Mouse (Mus musculus) frontal cortex, postnatal 14 days (tissue): ENCODE results near the gene Sfmbt2.

Experiments used
- DNase-seq, 2 experiments: peaks; one replicate each; pipeline ENCODE4 v3.0.0; 2022; ENCODE audit warnings: low spot score in 2 of 2

The Sfmbt2 gene

DNA sequence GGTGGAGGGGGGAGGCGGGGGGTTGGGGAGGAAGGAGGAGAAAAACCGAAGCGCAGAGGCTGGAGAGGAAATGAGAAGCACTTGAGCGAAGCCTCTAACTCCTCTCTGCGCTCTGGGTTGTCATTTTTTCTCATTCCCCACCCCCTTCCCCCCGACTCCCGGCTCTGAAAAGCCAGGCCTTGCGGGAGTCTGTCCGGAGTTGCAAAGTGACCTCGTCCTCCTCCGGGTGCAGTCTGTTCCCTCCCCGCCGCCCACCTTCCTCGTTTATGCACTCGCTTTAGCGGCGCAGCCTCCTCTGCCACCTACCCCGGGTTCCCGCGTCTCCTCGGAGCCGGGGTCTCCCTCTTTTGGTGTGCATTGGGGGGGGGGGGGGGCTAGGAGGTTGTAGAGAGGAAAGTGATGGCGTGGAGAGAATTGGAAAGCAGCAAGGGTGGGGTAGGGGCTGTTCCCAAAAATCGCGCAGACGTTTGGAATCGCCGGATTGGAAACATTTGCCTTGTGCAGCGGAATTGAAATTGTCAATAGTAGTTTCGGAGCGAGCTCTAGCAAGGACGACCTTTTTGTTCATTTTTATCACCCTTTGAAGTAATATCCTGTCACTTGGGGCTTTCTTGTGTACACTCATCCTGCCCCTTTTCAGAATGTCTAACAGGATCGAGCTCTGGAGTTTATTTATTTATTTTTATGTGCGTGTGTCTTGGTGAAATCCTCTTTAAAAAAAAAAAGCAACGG, 2.6 kb downstream of the Sfmbt2 start:
- peak; percentile 12 to 16 for DNase-seq

DNA sequence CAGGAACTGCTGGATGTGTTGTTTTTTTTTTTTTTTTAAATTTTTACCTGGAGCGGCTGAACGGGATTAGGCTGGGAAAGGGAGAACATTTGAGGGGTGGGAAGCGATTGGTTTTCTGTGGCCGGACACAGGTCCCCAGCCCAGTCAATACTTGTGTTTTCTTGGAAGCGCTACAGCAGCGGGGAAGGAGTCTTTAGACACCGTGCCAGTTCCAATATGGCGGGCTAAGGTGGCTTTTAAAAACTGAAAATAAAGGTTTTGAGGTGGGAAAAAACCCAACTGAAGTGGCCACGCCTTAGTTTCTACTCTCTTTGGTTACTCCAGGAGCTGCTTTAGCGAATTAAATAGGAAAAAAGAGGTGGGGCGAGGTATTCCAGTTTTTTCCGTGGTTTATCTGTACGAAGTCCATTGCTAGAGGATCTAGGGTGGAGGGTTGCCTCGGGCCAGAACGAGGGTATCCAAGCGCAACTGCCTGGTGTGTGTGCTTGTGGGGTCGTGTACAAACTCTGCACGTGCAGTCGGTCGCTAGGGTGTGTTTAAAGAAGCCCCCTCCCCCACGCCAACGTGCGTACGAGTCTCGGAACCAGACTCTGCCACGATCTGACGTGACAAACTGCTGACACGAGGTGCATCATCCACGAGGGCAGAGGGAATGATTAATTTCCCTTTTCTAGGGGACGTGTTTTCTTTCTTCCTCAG, 3.3 kb downstream of the Sfmbt2 start:
- DNase-seq: no peak

DNA sequence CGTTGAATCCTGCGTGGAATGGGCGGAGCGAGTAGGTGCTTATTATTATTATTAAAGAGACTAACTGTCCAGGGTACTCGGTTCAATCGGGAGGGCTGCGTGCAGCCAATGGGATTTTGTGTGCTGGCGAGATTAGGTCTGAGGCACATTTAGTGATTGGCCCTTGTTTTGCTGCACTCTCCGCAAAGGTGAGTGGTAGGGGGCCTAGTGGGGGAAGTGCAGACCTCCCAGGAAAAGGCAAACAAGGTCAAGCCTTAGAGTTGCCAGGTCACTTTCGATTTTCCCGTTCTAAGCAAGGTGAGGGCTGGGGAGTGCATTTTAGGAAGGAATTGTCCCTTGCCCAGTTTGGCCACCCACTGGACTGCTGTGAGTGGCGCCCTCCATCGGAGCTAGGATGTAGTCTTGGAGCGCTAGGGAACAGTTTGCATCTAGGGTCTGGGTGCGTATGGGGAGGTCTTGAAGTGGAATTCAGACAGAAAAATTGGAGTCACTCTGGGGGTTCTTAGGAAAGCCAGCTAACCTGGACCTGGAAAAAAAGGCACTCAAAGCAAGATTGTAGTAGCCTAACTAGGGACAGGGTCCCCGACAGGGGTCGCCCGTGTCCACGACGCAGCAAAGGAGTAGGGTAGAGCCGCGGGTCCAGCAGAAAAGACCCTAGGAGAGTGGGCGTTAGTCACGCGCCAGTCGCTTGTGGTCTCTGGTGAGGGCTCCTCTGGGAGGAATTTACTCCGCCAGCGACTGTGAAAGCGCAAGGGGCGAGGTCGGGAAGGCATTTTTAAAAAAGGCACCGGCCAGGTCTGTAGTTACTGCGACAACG, 4.1 kb downstream of the Sfmbt2 start:
- peak; percentile 11 to 33 for DNase-seq

DNA sequence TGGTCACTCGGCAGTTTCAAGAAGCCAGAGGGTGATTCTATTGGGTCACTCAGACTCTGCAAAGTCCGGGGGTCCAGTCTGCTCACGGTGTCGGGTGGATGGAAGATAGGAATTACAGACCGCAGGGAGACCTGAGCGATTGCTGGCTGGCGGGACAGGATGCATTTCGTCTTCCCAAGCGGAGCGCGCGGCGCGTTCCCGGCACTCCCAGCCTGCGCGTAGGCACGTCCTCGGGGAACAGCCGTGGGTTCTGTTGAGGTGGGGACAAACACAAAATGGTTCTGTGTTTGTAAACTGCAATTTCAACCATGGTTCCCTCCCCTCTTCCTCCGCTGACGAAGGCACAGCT, 4.7 kb downstream of the Sfmbt2 start:
- DNase-seq: peak in 1 of 2 experiments; percentile 20

DNA sequence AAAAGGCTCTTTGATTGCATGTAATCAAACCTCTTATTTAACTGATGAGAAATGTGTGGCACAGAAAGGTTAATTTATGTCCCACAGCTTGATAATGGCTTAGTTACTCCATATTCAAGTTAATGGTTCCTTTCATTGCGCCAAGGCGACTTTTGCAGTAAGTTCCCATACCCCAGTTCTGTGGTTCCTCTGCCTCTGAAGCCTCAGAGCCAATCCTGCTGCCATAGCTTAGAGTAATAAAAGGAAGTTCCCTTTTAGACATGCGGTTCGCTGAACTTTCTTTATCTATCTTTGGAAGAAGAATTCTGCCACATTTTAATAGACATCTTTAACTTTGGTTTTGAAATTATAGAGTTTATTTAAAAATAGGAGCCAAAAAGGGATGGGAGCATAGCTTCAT, 19.7 kb downstream of the Sfmbt2 start:
- no peak for DNase-seq

DNA sequence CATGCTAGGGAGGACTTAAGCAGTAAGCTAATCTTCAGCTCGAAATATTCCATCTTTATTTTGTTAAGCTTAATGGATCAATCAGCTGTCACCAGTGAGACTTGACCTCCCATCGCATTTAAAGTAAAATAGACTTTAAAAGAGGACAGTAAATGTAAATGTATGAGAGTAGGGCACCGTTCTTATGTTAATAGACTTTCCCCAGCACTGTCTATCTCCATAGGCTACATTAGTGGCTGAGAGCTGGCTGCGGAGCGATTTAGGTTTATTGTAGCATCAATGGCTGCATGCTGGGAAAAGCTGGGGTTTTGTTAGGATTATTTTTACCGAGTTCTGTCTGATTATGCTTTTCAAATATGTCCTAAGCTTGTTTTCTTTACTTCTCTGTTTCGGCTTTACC, 20.5 kb downstream of the Sfmbt2 start:
- DNase-seq: no peak

DNA sequence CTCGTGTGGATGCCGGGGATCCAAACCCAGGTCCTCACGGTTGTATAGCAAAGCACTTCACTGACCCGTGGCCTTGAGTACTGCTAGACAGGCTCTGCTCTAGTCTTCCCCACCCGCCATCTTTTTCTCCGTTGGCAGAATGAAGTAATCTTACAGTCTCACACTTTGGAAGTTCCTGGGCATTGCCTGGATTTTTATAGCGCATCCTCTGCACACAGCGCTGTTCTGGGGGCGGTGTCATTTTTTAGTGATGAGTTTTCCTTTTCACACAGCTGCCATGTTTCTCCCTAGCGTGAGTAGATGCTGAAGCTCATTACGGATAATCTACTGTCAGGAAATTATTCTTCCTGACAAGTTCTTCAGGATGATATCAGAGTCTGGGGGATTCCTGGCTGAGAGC, 24.8 kb downstream of the Sfmbt2 start:
- peak; percentile 25 to 27 for DNase-seq

DNA sequence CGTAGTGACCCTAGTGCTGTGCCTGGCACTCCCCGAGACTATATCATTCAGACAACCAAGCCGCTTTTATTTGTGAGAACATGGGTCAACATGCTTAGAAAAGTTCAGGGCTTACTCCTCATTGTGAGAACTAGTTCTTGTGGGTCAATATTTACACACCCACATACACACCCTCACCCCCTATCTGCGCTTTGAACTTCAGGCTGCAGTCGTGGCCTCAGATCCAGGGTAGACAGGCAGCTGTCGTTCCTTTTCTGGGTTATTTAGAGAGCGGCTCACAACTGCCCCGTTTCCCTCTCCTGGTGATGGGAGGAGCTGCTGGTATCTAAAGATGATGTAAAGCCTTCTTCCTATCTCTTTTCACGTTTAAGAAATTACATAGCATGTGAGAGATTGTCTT, 27.5 kb downstream of the Sfmbt2 start:
- DNase-seq: no peak

DNA sequence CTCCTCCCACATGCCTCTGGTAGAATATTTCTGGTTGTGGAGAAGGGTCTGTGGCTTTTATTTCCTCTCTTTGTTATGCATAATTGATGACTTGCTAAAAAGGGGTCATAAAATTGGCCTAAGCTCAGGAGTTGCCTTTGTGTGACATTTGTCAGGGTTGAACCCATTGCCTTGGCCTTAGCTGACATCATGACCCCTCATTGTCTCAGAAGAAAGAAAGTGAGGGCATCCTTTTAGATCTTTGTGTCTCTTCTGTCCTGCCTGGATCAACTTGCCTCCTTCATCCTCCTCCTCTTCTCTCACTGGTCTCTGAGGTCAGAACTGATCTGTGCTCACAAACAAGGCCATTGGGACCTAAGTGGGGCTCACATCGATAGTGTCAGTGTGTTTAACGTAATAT, 35.8 kb downstream of the Sfmbt2 start:
- no peak for DNase-seq

DNA sequence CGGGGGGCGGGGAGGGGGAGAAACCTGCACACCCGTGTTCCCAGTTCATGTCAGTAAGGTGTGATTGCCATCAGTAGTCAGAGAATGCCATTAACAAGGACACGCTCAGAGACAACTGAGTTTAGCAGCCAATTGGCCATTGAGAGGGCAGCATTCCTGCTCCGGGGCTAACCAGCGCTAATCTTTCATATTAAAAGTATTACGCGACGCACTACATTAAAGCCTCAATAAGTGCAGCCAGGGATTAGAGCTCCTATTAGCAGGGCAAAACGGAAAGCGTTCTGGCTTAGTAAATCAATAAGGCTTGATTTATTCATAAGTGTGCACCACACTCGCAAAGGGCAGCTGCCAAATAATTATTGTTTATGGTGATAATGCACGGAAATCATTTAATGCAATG, 39.1 kb downstream of the Sfmbt2 start:
- no peak for DNase-seq

DNA sequence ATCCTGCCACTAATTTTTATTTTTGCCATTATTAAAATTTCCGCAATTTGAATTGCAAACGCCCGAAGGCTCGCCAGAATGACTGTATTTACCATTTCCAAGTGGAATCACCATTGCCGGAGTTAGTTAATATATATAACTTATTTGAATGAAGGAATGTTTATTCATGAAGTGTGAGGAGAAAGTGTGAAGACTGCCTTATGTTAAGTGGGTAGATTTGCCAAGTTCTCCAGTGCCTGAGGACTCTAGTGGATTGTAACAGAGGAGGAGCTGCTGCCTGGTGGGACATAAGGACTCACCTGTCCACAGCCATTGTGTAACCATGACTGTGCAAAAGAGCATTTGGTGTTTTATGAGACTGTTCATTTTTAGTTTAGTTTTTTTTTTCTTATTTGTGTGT, 39.8 kb downstream of the Sfmbt2 start:
- no peak for DNase-seq

DNA sequence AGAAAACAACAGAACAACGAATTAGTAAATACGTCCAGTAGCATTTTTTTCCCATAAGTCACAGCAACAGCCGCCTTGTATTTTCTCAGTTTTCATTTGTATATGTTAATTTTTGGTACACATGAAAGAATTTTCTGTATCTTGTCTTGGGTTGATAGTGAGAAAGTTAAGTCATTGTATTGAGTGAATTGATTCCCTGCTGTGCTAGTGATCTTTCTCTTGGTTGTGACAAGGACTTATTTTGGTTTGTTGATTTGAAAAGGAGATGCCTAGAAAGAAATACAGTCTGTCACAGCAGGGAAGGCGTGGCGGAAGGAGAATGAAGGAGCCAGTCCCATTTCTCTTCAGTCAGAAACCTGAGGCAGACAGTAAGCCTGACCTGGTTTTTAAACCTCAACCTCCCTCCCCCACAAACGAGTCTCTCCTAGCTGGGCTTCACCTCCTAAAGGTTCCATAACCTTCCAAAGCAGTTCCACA, 50.7 kb downstream of the Sfmbt2 start:
- no peak for DNase-seq

DNA sequence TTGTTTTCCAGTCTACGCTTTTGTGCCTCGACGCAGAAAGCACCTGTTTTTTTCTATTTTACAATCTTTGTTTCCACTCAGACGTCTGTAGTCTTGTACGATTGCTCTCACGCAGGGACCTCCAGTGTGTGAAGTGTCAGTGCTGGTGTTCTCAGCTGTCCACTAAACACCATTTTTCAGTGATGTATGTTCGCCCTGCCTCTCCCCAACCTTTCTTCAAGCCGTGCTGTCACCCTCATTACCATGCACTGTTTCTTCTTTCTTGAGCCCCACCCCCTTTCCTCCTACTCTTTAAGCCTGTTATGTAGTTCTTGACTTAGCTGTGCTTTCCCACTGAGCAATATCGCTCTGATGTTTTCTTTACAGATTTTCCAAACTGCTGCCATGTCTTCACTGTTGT, 67.0 kb downstream of the Sfmbt2 start:
- DNase-seq: no peak

DNA sequence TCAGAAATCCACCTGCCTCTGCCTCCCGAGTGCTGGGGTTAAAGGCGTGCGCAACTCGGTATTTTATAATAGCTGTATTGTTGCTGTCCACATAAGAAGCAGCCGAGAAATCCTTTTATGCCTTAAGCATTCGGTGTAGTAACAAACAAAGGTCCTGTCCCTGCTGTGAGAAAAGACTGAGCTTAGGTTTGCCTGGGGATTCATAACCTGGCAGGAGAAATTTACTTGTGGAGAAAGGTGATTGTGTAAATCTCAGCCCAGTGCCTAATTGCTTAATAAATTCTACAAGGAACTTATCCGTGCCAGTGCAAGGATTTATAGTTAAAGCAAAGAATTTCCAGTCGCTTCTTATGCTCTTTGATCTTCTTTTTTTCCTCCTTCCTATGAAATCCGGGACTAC, 71.5 kb downstream of the Sfmbt2 start:
- DNase-seq: no peak

DNA sequence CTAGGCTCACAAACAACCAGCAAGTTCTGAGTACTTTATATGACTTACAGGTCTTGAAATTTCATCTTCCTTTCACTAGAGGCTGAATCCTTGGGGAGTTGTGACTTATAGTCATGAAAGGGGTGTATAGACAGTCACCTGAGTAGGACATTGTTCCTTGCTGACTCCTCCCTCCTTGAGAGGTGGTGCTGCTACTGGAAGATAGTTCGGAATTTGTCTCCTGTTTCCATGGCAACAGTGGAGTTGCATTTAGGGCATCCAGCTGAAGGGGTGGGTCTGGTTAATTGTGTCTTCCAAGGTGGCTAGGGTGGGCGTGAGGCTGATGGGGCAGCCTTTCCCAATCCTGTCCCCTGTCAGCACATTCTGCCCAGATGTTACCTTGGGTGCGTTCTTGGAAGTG, 83.3 kb downstream of the Sfmbt2 start:
- DNase-seq: no peak

DNA sequence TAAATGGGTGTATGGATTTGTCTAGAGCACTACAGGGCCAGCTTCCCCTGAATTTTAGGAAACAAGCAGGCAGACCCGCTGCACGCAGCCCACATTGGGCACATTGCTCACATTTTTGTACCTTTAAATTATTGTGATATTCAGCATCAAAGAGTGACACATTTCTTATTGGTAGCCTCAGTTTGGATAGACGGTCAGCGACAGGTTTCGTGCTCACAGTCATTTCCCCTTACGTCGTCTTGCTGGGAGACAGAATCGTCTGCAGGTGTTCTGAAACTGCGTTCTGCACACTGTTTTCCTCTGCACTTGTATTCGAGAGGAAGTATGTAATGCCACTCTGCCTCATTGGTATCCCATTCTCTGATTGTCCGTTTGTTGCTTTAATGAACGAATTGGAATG, 88.0 kb downstream of the Sfmbt2 start:
- no peak for DNase-seq

DNA sequence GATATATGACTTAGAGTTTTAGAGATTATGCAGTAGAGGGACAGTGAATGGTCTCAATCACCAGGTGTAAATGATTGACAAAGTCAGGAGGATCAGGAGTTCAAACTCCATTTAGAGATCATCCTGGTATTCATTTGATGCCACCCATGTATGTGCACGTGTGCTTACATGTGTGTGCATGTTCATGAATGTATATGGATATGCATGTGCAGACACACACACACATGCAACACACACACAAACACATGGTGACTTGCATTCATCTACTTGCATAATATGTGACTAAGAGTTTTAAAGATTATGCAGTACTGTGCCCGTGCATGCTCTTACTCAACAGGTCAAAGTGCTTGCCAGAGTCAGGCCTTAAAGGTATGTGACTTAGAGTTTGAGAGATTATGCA, 146.2 kb downstream of the Sfmbt2 start:
- no peak for DNase-seq

DNA sequence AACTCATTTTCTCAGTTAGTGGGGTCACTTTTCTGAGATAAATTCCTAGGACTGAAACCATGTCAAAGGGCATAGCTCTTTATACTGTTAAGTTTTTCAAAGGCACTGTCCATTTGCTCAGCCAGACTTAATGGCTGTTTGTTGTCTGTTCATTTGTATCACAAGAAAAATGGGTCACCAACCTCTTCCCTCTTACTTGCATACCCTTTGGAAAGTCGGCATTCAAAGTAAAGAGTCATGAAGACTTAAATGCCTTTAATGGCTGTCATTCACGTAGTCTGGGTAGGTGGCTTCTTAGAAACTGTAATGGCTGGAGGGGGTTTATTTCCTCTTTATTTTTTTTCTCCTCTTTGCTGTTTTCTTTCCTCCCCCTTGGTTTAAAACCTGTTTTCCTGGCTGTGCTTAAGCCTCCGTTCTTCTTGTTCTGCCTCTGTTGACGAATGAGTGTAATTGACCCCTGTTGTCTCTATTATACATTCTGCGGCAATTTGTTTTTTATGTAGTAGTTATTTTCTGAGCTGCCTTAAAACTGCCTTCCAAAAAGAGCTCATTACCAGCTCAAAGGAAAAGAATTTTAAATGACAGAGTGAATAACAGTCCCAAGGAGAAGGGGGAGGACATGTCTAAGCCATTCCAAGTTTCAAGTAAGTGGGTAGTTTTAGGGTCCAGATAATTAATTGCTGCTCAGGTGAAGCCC, 151.6 kb downstream of the Sfmbt2 start:
- no peak for DNase-seq

DNA sequence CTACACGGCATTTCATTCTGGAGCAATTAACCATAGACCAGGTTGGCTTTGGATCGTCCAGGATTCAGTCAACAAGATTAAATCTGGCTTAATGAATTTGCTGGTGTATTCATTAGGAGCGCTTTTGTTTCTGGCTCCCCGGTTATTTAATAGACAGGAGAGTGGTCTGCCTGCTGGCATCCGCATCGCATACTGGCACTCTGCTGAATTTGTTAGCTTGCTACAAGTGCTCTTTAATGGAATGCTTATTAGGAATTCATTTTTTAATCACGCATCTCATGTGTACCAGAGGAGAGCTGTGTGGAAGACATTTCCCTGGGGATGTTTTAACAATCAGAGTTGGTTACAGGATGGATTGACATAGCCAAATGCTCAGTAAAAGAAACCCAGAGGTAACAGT, 155.3 kb downstream of the Sfmbt2 start:
- DNase-seq: no peak

DNA sequence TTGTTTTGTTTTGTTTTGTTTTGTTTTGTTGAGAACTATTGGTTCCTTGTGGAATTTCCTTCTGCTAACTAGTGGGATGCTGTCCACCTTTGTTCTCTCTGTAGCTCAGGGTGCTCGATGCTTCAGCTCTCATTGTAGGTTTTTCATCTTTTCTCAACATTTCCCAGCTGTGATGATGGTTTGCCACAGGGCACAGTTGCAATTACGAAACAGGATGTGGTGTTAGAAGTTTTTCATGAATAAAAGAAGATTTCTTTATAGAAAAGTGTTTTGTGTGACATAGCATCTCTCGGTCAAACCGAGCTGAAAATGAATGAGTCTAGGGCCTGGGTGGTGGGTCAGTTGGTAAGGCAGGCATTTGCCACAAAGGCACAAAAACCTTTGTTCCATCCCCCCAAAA, 171.5 kb downstream of the Sfmbt2 start:
- no peak for DNase-seq

DNA sequence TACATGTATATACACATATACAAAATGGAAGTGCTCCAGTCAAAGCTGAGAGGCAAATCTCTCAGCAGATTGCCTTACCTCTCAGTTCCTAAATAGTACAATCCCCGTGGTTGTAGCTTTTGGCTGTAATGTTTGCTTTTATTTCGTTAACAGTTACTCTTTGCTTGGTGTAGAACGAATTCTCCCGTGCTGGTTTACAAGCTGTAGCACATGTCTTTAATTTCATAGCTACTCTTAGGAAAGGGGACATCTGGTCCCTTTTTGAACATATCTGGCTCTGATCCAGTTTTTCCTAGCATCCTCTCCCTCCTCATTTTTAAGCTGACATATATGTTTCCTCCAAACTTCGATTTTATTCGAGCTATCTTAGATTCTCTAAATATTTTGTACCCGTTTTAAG, 172.1 kb downstream of the Sfmbt2 start:
- no peak for DNase-seq

DNA sequence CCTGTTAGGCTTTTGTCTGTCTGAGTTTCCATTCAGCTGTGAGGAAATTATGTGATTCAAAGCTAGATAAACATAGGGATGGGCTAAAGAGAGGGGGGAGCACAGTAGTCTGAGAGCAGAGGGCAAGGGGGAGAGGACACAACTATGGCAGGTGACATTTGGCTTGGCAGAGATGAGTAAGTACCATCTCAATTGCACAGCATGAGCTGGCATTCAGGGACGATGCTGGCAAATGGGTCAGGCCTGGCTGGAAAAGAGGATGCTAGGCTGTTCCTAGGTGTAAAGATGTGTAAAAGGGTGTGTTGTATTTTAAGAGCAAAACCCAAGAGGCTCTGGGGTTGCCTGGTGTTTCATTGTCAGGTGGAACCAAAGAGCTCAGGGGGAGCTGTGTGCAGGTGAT, 188.5 kb downstream of the Sfmbt2 start:
- no peak for DNase-seq
